Mouse (Mus musculus) forebrain, embryonic 11.5 days (tissue): ENCODE measurements around the gene Mterf2. TPM values are rescaled to one million over a fixed set of nuclear protein-coding genes. Genes with fewer than 3 reads are reported as not detected.
A peak's percentile ranks its signal among the peaks of the same experiment; 100 is the strongest.

ENCODE experiments used
- ATAC-seq: fragments of 200-750 bp; cut with Nextera tagmentation; replicated peaks from 2 replicates; pipeline ENCODE4 v1.8.0; 2017; ENCODE audit warnings: moderate TSS enrichment; ENCODE audit not compliant: low FRiP score
- DNase-seq: peaks from one replicate; pipeline ENCODE4 v3.0.0-alpha.2; 2017; ENCODE audit warnings: low spot score
- H3K27ac ChIP-seq: fragments of 300-500 bp; sonication (generic); 2 replicates; pipeline ENCODE4 v1.5.1; 2014; ENCODE audit warnings: low read depth, low read length
- H3K27me3 ChIP-seq: fragments of 300-500 bp; sonication (generic); 2 replicates; pipeline ENCODE4 v1.6.1; 2014; ENCODE audit warnings: mild to moderate bottlenecking, low read length, mixed read lengths; ENCODE audit not compliant: control insufficient read depth, insufficient read depth
- H3K36me3 ChIP-seq: fragments of 300-500 bp; sonication (generic); 2 replicates; pipeline ENCODE4 v1.6.1; 2014; ENCODE audit warnings: mild to moderate bottlenecking, low read length, moderate library complexity, mixed read lengths; ENCODE audit not compliant: control insufficient read depth, insufficient read depth
- H3K4me1 ChIP-seq: fragments of 300-500 bp; sonication (generic); replicated peaks from 2 replicates; pipeline ENCODE4 v1.6.1; 2014; ENCODE audit warnings: low read length, mixed read lengths; ENCODE audit not compliant: control insufficient read depth, insufficient read depth
- H3K4me2 ChIP-seq: fragments of 300-500 bp; sonication (generic); 2 replicates; pipeline ENCODE4 v1.6.1; 2014; ENCODE audit warnings: low read depth, mild to moderate bottlenecking, low read length, moderate library complexity, mixed read lengths; ENCODE audit not compliant: severe bottlenecking
- H3K4me3 ChIP-seq: fragments of 300-500 bp; sonication (generic); 2 replicates; pipeline ENCODE4 v1.5.1; 2014; ENCODE audit warnings: low read depth, low read length
- H3K9ac ChIP-seq: fragments of 300-500 bp; sonication (generic); 2 replicates; pipeline ENCODE4 v1.6.1; 2014; ENCODE audit warnings: low read length
- H3K9me3 ChIP-seq: fragments of 300-500 bp; sonication (generic); 2 replicates; pipeline ENCODE4 v1.6.1; 2016; ENCODE audit warnings: low read length, mixed read lengths; ENCODE audit not compliant: control insufficient read depth
- WGBS: fragments of 180-500 bp; shearing (Covaris S2); extraction: QIAGEN DNeasy Blood & Tissue Kit; methylation state at CpG from one replicate; pipeline ENCODE4 v1.1.7; 2014; 5-methylcytosine and 5-hydroxymethylcytosine counted together
- polyA plus RNA-seq: library from polyadenylated mRNA; unstranded; fragments of >200 nt; fragmentation: Nextera tagmentation; extraction: Ambion mirVana; gene quantifications from 2 replicates; pipeline ENCODE4 v1.2.1, GENCODE M21; 2014

Mterf2 gene
- polyA plus RNA-seq, result 25.5 and 30.4 TPM in 2 replicates

DNA sequence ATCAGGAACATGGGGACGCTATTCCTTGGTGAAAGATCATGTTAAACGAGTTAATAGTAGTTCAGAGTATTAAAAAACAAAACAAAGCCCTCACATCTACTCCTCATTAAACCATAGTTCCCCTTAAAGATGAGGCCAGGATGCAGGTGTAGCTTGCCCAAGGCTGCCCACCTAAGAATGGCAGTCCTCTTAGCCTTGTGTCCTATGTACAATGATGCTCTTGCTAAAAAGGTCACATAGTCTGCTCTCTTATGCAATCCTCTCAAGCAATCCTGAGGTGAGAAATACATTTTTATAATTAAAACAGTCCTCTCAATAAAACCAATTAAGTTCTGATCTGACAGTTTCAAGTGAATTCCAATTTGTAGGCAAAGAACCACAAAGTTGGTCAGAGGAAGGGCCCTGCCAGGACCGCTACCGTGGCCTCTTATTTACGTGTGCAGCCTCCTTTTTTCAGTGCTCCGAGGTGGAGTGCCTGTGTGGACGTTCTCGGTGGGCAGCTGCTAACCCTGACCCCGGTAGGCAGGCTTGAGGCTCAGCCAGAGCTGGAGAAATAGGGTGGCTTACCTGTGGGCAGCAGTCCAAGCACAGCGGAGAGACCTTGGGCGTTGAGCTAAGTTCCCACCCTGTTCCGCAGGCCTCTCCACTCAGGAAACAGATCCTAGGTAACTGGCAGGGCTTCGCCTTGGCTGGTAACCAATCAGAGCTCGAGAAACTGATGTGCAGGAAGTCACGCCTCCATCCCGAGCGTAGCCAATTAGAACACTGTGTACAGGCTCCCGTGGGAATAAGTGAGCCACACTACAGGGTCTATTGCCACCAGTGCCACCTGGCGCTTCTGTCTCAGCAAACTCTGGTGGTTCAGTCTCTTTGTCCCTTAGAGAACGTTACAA, at the start of gene Mterf2:
TSS of gene Mterf2 (minus strand) at position 633 of the 893 bp plus-strand sequence.
- Histone ChIP-seq H3K9me3 (no peaks in the 10 kb centered on the region), H3K36me3 (no peaks in the 10 kb centered on the region; the same call in 1 of the 2 replicates), H3K9ac (peak within 1 kb of the TSS; percentile 73), H3K4me3 (peak within 1 kb of the TSS; percentile 68), H3K4me1 (peaks cover 5% of the 10 kb centered on the region; the same call in 1 of the 2 replicates), H3K27me3 (no peaks in the 10 kb centered on the region), H3K4me2 (peak within 1 kb of the TSS; percentile 66), H3K27ac (no peak within 1 kb of the TSS)
- DNase-seq (peak; percentile 93), ATAC-seq (peak; percentile 100)
- WGBS, result 8% methylated on average over 20 of the region's 20 CpGs

DNA sequence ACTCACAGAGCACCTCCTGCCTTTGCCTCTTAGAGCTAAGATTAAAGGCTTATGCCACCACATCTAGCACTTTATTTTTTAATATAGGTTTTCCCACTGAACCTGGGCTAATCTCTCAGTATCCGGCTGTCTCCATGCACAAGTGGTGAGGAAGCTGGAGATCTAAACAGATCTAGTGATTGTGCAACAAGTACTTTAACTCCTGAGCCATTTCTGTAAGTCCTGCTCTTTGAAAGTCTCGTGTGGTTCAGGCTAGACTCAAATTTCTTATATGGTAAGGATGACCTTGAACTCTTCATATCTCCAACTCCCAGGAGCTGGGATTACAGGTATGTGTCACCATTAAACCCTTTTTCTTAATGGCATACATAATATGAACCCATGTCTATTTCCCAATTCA, 48.8 kb upstream of the Mterf2 start:
- no peak for ATAC-seq
- no peaks in the 10 kb centered on the region for H3K27me3 ChIP-seq
- DNase-seq, result no peak
- no peaks in the 10 kb centered on the region for H3K36me3 ChIP-seq
- no peak overlapping the region for H3K9ac ChIP-seq
- no peak overlapping the region for H3K4me3 ChIP-seq
- WGBS, result 82% methylated on average over 2 of the region's 2 CpGs
- H3K27ac ChIP-seq, result no peak overlapping the region
- H3K4me1 ChIP-seq, result no peaks in the 10 kb centered on the region
- H3K9me3 ChIP-seq, result no peaks in the 10 kb centered on the region
- no peak overlapping the region for H3K4me2 ChIP-seq

DNA sequence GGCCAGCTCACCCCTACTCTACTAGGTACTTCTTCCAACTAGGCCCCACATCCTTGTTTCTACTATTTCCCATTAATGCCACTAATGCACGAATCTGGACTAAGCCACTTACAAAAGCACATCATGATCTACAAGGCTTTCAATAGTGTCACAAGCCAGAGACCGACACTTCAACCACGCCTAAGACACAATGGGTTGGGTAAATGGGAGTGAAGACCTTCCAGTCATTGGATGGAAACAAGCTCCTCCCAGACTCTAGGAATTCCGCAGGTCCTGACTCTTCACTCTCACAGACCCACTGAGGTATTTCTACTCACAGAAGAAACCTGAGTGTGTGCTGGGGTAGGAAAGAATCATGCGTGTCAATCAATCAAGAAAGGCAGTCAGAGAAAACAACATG, 37.5 kb upstream of the Mterf2 start:
- no peak overlapping the region for H3K4me2 ChIP-seq
- no peak overlapping the region for H3K9ac ChIP-seq
- H3K9me3 ChIP-seq, result no peaks in the 10 kb centered on the region
- no peaks in the 10 kb centered on the region for H3K27me3 ChIP-seq
- H3K4me1 ChIP-seq, result no peaks in the 10 kb centered on the region
- no peak for ATAC-seq
- no peak for DNase-seq
- H3K27ac ChIP-seq, result no peak overlapping the region
- 82% methylated on average over 5 of the region's 5 CpGs for WGBS
- no peak overlapping the region for H3K4me3 ChIP-seq
- H3K36me3 ChIP-seq, result no peaks in the 10 kb centered on the region

DNA sequence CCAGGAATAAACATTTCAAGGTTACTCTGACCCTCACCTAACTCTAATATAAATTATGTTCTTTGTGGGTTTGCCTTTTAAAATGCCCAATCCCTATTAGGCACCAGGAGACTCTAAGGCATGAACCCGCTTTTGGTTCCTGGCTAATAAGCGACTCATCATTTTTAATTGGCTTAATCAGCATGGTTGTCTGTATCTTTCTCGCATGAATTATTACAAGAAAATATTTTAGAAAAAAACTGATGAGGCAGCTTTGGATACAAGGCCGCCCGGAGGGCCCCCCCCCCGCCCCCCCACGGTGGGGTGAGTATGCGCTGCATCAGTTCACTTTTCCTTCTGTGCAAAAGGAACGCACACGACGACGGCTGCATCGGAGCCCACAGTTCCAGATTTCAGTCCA, 37.0 kb upstream of the Mterf2 start:
- ATAC-seq (no peak), DNase-seq (no peak)
- no peak overlapping the region for H3K9ac ChIP-seq
- no peaks in the 10 kb centered on the region for H3K4me1 ChIP-seq
- 93% methylated on average over 13 of the region's 13 CpGs for WGBS
- no peaks in the 10 kb centered on the region for H3K36me3 ChIP-seq
- H3K27ac ChIP-seq, result no peak overlapping the region
- no peaks in the 10 kb centered on the region for H3K9me3 ChIP-seq
- H3K4me3 ChIP-seq, result no peak overlapping the region
- H3K27me3 ChIP-seq, result no peaks in the 10 kb centered on the region
- H3K4me2 ChIP-seq, result no peak overlapping the region

DNA sequence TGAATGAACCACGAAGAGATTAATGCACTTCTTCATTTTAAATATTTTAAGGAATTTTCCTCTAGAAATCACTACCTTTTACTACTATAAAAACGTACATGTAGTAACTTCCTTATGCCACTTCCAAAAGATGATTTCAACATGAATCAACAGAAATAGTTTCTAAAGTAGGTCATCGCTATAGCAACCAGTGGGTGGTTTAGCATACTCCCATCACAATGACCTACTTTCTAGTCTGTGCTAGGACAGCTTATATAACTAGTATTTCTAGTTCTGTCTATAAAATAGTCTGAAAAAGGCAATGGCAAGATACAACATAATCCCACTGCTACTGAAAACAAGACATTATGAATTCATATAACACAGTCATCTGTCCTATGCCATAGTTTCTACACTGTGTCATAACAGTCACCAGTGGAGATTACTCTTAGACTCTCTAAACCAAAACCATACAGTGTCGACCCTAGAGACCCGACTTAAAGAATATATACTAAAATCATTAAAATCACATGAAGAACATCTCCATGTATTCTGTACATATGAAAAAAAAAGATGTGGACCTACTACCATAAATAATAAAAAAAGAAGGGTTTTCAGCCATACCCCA, 34.0 kb upstream of the Mterf2 start:
- H3K9me3 ChIP-seq, result no peaks in the 10 kb centered on the region
- DNase-seq, result no peak
- no peak overlapping the region for H3K27ac ChIP-seq
- no peak overlapping the region for H3K9ac ChIP-seq
- no peaks in the 10 kb centered on the region for H3K4me1 ChIP-seq
- no peak overlapping the region for H3K4me2 ChIP-seq
- H3K36me3 ChIP-seq, result no peaks in the 10 kb centered on the region
- no peak for ATAC-seq
- H3K27me3 ChIP-seq, result no peaks in the 10 kb centered on the region
- WGBS, result 87% methylated on average over 5 of the region's 5 CpGs
- no peak overlapping the region for H3K4me3 ChIP-seq

DNA sequence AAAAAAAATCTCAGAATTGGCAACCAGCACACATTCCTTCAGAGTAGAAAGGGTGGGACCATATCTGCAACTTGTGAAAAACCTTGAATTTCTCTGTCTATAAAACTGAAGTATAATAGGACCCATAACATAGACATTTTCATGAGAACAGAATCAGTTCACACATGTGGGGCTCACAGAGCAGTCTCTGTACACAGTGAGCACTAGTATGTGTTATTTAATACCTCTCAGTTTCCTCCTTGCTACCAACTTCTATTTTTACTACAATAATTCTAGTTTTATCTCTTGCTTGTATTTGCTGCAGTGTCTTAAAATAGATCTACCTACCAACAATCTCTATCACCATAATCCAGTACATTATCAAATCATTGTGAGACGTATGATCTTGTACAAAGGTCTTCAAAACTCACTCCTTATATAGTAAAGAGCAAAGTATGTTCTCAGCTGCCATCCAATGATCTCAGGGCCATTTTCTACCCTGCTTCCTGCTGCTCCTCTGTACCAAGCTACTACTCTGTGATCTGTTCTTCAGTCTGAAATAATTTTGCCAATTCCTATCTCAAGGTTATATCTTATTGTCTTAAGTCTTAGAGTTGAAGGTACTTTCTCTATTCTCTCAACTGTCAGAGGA, 32.3 kb upstream of the Mterf2 start:
- Histone ChIP-seq H3K36me3 (no peaks in the 10 kb centered on the region), H3K4me3 (no peak overlapping the region), H3K9ac (no peak overlapping the region), H3K27ac (no peak overlapping the region), H3K4me1 (no peaks in the 10 kb centered on the region), H3K27me3 (no peaks in the 10 kb centered on the region), H3K4me2 (no peak overlapping the region), H3K9me3 (no peaks in the 10 kb centered on the region)
- no peak for DNase-seq
- 87% methylated on average over 1 of the region's 1 CpGs for WGBS
- ATAC-seq, result no peak

DNA sequence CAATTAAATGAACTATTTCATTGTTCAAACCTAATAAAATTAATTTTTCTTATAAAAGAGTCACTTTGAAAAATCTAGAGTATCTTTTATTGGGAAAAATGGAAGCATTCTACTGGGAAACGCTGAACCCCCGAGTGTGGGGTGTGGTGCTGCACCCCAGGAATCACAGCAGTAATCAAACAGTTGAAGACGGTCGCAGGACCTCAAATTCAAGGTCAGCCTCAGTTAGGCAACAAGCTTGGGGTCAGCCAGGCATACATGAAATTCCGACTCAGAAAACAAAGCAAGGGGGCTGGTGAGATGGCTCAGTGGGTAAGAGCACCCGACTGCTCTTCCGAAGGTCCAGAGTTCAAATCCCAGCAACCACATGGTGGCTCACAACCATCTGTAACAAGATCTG, 29.6 kb upstream of the Mterf2 start:
- no peak overlapping the region for H3K27ac ChIP-seq
- DNase-seq, result no peak
- ATAC-seq, result no peak
- WGBS, result 90% methylated on average over 7 of the region's 7 CpGs
- H3K36me3 ChIP-seq, result no peaks in the 10 kb centered on the region
- no peak overlapping the region for H3K9ac ChIP-seq
- no peak overlapping the region for H3K4me2 ChIP-seq
- no peak overlapping the region for H3K4me3 ChIP-seq
- no peaks in the 10 kb centered on the region for H3K9me3 ChIP-seq
- H3K27me3 ChIP-seq, result no peaks in the 10 kb centered on the region
- H3K4me1 ChIP-seq, result no peaks in the 10 kb centered on the region

DNA sequence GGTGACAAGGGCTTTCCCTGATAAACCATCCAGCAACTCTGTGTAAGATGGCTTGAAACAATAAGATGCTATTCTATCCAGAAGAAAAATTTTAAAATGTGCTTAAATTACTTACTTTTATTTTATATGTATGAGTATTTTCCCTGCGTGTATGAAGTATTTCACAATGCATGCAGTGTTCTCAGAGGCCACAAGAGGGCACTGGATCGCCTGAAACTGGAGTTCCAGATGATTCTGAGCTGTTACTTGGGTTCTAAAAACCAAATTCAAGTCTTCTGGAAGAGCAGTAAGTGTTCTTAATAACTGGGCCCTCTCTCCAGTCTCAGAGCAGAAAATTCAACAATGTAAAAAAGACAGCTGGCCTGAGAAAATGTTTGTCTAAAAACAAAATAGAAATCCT, 26.4 kb upstream of the Mterf2 start:
- H3K4me3 ChIP-seq, result no peak overlapping the region
- DNase-seq (peak; percentile 69), ATAC-seq (no peak)
- H3K27ac ChIP-seq, result no peak overlapping the region
- H3K4me2 ChIP-seq, result no peak overlapping the region
- 12% methylated on average over 2 of the region's 2 CpGs for whole genome bisulfite sequencing
- H3K27me3 ChIP-seq, result no peaks in the 10 kb centered on the region
- H3K9ac ChIP-seq, result no peak overlapping the region
- no peaks in the 10 kb centered on the region for H3K4me1 ChIP-seq
- no peaks in the 10 kb centered on the region for H3K36me3 ChIP-seq
- no peaks in the 10 kb centered on the region for H3K9me3 ChIP-seq
